Mouse (Mus musculus) ES-Bruce4 (cell line): Measurements from ENCODE around the gene Ankmy1. TPM values are rescaled to one million over a fixed set of nuclear protein-coding genes. Genes with fewer than 3 reads are reported as not detected.

Source experiments
- H3K27ac ChIP-seq: 2 replicates; pipeline ENCODE4 v1.5.1; 2012; ENCODE audit warnings: low read length, inconsistent platforms; ENCODE audit not compliant: insufficient read depth
- H3K27me3 ChIP-seq: 2 replicates; pipeline ENCODE4 v1.6.1; 2012; ENCODE audit warnings: mild to moderate bottlenecking, low read length, inconsistent platforms; ENCODE audit not compliant: control insufficient read depth, poor library complexity, insufficient read depth, severe bottlenecking
- H3K36me3 ChIP-seq: 2 replicates; pipeline ENCODE4 v1.6.1; 2012; ENCODE audit warnings: inconsistent platforms, mild to moderate bottlenecking, low read length, moderate library complexity; ENCODE audit not compliant: control insufficient read depth, poor library complexity, insufficient read depth, severe bottlenecking
- H3K4me1 ChIP-seq: one replicate; pipeline ENCODE4 v1.8.1; 2011; ENCODE audit warnings: low read length; ENCODE audit not compliant: control insufficient read depth, insufficient read depth
- H3K4me3 ChIP-seq: 2 replicates; pipeline ENCODE4 v1.5.1; 2011; ENCODE audit warnings: low read depth, mild to moderate bottlenecking, low read length
- H3K9ac ChIP-seq: 2 replicates; pipeline ENCODE4 v1.6.1; 2012; ENCODE audit warnings: low read depth, mild to moderate bottlenecking, inconsistent platforms; ENCODE audit not compliant: poor library complexity, severe bottlenecking
- H3K9me3 ChIP-seq: replicated peaks from 2 replicates; pipeline ENCODE4 v1.6.1; 2012; ENCODE audit warnings: mild to moderate bottlenecking, low read length, inconsistent platforms; ENCODE audit not compliant: control insufficient read depth, poor library complexity, insufficient read depth, severe bottlenecking
- CTCF ChIP-seq: IDR thresholded peaks from one replicate; pipeline ENCODE4 v1.8.1; 2011; ENCODE audit warnings: low read depth, low read length
- EP300 ChIP-seq: IDR thresholded peaks from 2 replicates; pipeline ENCODE4 v1.6.1; 2011; ENCODE audit warnings: low read depth, low read length; ENCODE audit not compliant: insufficient read depth
- POLR2A ChIP-seq: IDR thresholded peaks from one replicate; pipeline ENCODE4 v1.8.1; 2011; ENCODE audit warnings: low read length; ENCODE audit not compliant: insufficient read depth
- polyA plus RNA-seq: library from polyadenylated mRNA; stranded (reverse); fragments of >200 nt; gene quantifications from 2 replicates; pipeline ENCODE4 v1.2.4, GENCODE M21; 2011; ENCODE audit warnings: low read depth; ENCODE audit not compliant: missing spikeins, insufficient read depth, insufficient read length

Gene Ankmy1
- polyA plus RNA-seq, 1 experiment = not detected

- no peak overlapping the region for H3K4me3 ChIP-seq
- no peak overlapping the region for H3K9ac ChIP-seq
- no peaks in the 10 kb centered on the region for H3K9me3 ChIP-seq
- no peaks in the 10 kb centered on the region for H3K36me3 ChIP-seq
- TF ChIP-seq CTCF = no peak
- TF ChIP-seq EP300 = no peak
- TF ChIP-seq POLR2A = no peak
- no peak overlapping the region for H3K27ac ChIP-seq
- H3K27me3 ChIP-seq = no peaks in the 10 kb centered on the region
- no peaks in the 10 kb centered on the region for H3K4me1 ChIP-seq
Measured at GRCm38 (mm10) chr1:92880101-92880500, 22.6 kb downstream of the Ankmy1 start.

- Histone ChIP-seq H3K9me3 (no peaks in the 10 kb centered on the region), H3K27me3 (no peaks in the 10 kb centered on the region), H3K9ac (no peak overlapping the region), H3K4me1 (no peaks in the 10 kb centered on the region), H3K27ac (no peak overlapping the region), H3K36me3 (no peaks in the 10 kb centered on the region), H3K4me3 (no peak overlapping the region)
- TF ChIP-seq POLR2A (no peak), EP300 (no peak), CTCF (no peak)
Measured at GRCm38 (mm10) chr1:92879266-92879665, 23.4 kb downstream of the Ankmy1 start.

GRCm38 (mm10) chr1:92878066-92878741 is 24.5 kb downstream of the Ankmy1 start:
- Histone ChIP-seq H3K9me3 (no peaks in the 10 kb centered on the region), H3K27me3 (no peaks in the 10 kb centered on the region), H3K4me3 (no peak overlapping the region), H3K27ac (no peak overlapping the region), H3K4me1 (no peaks in the 10 kb centered on the region), H3K9ac (no peak overlapping the region), H3K36me3 (no peaks in the 10 kb centered on the region)
- TF ChIP-seq CTCF (no peak), EP300 (no peak), POLR2A (no peak)

GRCm38 (mm10) chr1:92877431-92877978 is 25.2 kb downstream of the Ankmy1 start:
- H3K9ac ChIP-seq = no peak overlapping the region
- H3K9me3 ChIP-seq = no peaks in the 10 kb centered on the region
- no peaks in the 10 kb centered on the region for H3K36me3 ChIP-seq
- TF ChIP-seq CTCF (no peak), EP300 (no peak), POLR2A (no peak)
- no peaks in the 10 kb centered on the region for H3K27me3 ChIP-seq
- no peaks in the 10 kb centered on the region for H3K4me1 ChIP-seq
- H3K4me3 ChIP-seq = no peak overlapping the region
- H3K27ac ChIP-seq = no peak overlapping the region

- no peaks in the 10 kb centered on the region for H3K4me1 ChIP-seq
- no peaks in the 10 kb centered on the region for H3K36me3 ChIP-seq
- no peak overlapping the region for H3K27ac ChIP-seq
- no peaks in the 10 kb centered on the region for H3K27me3 ChIP-seq
- H3K4me3 ChIP-seq = no peak overlapping the region
- H3K9me3 ChIP-seq = no peaks in the 10 kb centered on the region
- no peak for TF ChIP-seq EP300
- TF ChIP-seq CTCF = no peak
- no peak for TF ChIP-seq POLR2A
- H3K9ac ChIP-seq = no peak overlapping the region
Measured at GRCm38 (mm10) chr1:92875360-92876111, 27.2 kb downstream of the Ankmy1 start.

- no peaks in the 10 kb centered on the region for H3K4me1 ChIP-seq
- no peaks in the 10 kb centered on the region for H3K36me3 ChIP-seq
- no peak overlapping the region for H3K27ac ChIP-seq
- H3K9me3 ChIP-seq = no peaks in the 10 kb centered on the region
- no peak for TF ChIP-seq CTCF
- no peak for TF ChIP-seq POLR2A
- no peak overlapping the region for H3K9ac ChIP-seq
- no peaks in the 10 kb centered on the region for H3K27me3 ChIP-seq
- H3K4me3 ChIP-seq = no peak overlapping the region
Measured at GRCm38 (mm10) chr1:92874011-92874410, 28.7 kb downstream of the Ankmy1 start.
